Mouse (Mus musculus): Measurements from ENCODE around the gene Stk4.
"Not testable (repeated sequence)": the region's sequence is repeated elsewhere in the genome, so short reads cannot be mapped to it uniquely, and the experiment has no call there.

Stk4 gene

GRCm38 (mm10) chr2:164070142-164070764 is at the start of gene Stk4:
Gene Stk4, plus strand, starts transcription at chr2:164070322.
- no peak for DNase-seq (ENCODE audit: extremely low spot score)

- DNase-seq (ENCODE audit: extremely low spot score): no peak
These were observed 48.0 kb upstream of the Stk4 start for GRCm38 (mm10) chr2:164022104-164022503.

GRCm38 (mm10) chr2:164025150-164025549 is 45.0 kb upstream of the Stk4 start, which contains the start of gene Pabpc1l:
Gene Pabpc1l, plus strand, starts transcription at chr2:164025450.
- DNase-seq (ENCODE audit: extremely low spot score): no peak

- DNase-seq (ENCODE audit: extremely low spot score): no peak
These were observed 39.0 kb upstream of the Stk4 start for GRCm38 (mm10) chr2:164031147-164031546.

- DNase-seq (ENCODE audit: extremely low spot score): no peak
These were observed 37.1 kb upstream of the Stk4 start for GRCm38 (mm10) chr2:164032973-164033372.

- DNase-seq (ENCODE audit: extremely low spot score): no peak
These were observed 33.6 kb upstream of the Stk4 start for GRCm38 (mm10) chr2:164036520-164037019.

GRCm38 (mm10) chr2:164038407-164039028 is 31.6 kb upstream of the Stk4 start:
- no peak for DNase-seq (ENCODE audit: extremely low spot score)

GRCm38 (mm10) chr2:164040949-164041348 is 29.2 kb upstream of the Stk4 start:
- no peak for DNase-seq (ENCODE audit: extremely low spot score)

- DNase-seq (ENCODE audit: extremely low spot score): no peak
These were observed 28.6 kb upstream of the Stk4 start for GRCm38 (mm10) chr2:164041523-164041922.

GRCm38 (mm10) chr2:164047197-164047690 is 22.9 kb upstream of the Stk4 start:
- peak; percentile 43 for DNase-seq (ENCODE audit: extremely low spot score)

- DNase-seq (ENCODE audit: extremely low spot score): no peak
These were observed 16.4 kb upstream of the Stk4 start for GRCm38 (mm10) chr2:164053767-164054166.

GRCm38 (mm10) chr2:164054671-164055070 is 15.5 kb upstream of the Stk4 start:
- no peak for DNase-seq (ENCODE audit: extremely low spot score)

- DNase-seq (ENCODE audit: extremely low spot score): no peak
These were observed 10.4 kb upstream of the Stk4 start for GRCm38 (mm10) chr2:164059634-164060235.

- DNase-seq (ENCODE audit: extremely low spot score): peak; percentile 99
These were observed 779 bp downstream of the Stk4 start, which contains the start of gene Tomm34 for GRCm38 (mm10) chr2:164070765-164071436. Gene Tomm34, minus strand, starts transcription at chr2:164071169.

- not testable (repeated sequence) for DNase-seq (ENCODE audit: extremely low spot score)
These were observed 1.3 kb downstream of the Stk4 start for GRCm38 (mm10) chr2:164071437-164071820.

GRCm38 (mm10) chr2:164072109-164072508 is 2.0 kb downstream of the Stk4 start:
- DNase-seq (ENCODE audit: extremely low spot score): no peak

GRCm38 (mm10) chr2:164073120-164073519 is 3.0 kb downstream of the Stk4 start:
- DNase-seq (ENCODE audit: extremely low spot score): no peak

GRCm38 (mm10) chr2:164073918-164074578 is 3.9 kb downstream of the Stk4 start:
- peak; percentile 98 for DNase-seq (ENCODE audit: extremely low spot score)

GRCm38 (mm10) chr2:164075088-164075487 is 5.0 kb downstream of the Stk4 start:
- no peak for DNase-seq (ENCODE audit: extremely low spot score)

- DNase-seq (ENCODE audit: extremely low spot score): no peak
These were observed 6.8 kb downstream of the Stk4 start for GRCm38 (mm10) chr2:164076874-164077425.

GRCm38 (mm10) chr2:164077875-164078274 is 7.8 kb downstream of the Stk4 start:
- DNase-seq (ENCODE audit: extremely low spot score): no peak

Measured in embryo, embryonic 9.5 days (tissue).